Mouse (Mus musculus) cerebellum, postnatal 25 days (tissue): ENCODE measurements around the gene Slc6a6.

Source experiments
- DNase-seq, 2 experiments: peaks; one replicate each; pipeline ENCODE4 v3.0.0; 2021; ENCODE audit warnings: mixed read lengths in 2 of 2

The Slc6a6 gene

DNA sequence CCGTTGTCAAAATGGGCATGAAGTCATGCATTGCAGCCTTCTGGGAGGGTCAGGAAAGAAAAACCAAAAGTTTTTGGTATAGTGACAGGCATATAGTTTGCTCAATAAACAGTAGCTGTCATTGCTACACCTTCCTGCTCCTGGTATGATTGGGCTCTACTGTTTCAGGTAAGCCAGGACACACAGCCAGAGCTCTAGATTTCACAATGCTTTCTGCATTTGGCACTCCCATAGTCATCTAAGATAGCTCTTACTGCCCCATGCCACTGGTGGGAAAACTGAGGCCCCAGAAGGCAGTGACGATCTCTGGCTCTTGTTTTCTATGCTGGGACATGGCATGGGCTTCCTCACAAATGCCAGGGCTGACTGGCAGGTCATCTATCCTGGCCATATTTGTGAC is 19.6 kb downstream of the Slc6a6 start:
- no peak for DNase-seq

DNA sequence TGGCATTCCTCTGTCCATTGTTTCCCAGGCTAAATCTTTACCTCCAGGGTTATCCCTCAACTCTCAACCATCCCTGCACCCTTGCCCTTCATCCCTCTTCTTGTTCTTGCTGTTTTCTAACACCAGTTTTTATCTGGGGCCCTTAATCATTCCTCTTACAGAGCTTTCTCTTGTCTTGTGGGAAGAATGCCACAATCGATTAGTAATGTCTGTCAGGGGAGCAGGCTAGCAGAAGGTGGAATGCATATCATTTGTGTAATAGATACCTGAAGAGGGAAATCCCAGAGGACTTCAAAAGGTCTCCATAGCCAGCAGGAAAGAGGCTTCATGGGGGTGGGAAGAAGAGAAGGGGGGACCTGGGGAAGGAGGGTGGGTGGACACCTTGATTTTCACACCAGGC is 20.6 kb downstream of the Slc6a6 start:
- DNase-seq, result no peak

GRCm38 (mm10) chr6:91705651-91706050 is 21.8 kb downstream of the Slc6a6 start:
- DNase-seq, result no peak

DNA sequence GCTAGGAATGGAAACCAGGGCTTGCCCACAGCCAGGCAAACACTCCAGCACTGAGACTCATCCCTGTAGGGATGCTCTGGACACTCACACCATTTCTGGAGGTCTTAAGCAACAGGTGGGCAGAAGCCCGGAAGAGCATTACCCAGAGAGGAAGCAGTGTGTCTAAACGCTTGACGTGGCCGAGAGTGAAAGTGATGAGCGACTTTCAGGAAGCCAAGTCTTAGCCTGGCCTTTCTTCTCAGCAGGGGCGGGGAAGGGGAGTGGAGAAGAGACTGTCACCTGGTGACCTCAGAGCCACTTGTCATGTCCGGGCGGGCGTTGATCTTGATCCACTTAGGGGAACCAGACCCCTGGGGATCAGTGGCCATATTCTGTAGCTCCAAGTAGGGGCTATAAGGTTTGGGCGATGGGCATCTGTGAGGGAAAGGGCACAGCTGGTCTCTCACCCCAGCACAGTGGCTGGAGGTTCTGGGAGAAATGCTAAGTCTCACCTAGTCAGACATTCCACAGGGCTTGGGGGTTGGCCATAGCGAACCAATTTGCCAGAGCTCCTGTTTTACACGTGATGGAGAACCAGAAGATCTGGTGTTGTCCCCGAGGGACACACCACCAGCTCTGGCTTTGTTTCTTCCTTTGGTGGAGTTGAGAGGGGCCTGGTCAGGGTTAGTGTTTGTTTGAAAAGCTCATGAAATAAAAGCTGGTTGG is 22.4 kb downstream of the Slc6a6 start:
- no peak for DNase-seq

DNA sequence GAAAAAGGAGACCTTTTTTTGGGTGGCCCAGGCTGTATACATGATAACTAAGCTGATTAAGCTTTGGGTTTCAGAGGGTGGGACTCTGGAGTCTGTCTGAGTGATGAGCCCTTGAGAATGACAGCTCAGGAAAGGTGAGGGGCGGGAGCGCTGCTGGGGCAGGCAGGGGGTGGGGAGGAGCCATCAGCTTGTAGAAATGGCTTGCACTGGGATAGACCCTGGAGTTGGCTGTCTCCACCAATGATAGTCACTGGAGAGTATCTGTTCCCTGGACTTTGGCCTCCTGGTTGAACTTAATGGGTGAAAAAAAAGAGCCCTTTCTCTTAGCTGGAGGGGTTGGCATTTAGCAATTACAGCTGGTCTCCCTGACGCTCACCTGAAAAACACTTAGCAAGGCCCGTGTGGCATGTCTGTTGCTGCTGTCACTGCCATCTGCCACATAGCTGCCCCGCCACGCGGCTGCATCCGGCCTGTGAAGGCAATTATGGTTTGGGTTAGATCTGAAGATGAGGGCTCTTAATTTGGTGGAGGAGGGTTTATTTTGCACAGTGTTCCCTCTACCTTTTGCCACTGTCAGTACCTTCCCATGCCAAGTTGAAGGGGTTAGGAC is 23.5 kb downstream of the Slc6a6 start:
- peak; percentile 69 to 76 for DNase-seq

- DNase-seq, result peak; percentile 47 to 51
Measured at GRCm38 (mm10) chr6:91707886-91708564, 24.2 kb downstream of the Slc6a6 start.

DNA sequence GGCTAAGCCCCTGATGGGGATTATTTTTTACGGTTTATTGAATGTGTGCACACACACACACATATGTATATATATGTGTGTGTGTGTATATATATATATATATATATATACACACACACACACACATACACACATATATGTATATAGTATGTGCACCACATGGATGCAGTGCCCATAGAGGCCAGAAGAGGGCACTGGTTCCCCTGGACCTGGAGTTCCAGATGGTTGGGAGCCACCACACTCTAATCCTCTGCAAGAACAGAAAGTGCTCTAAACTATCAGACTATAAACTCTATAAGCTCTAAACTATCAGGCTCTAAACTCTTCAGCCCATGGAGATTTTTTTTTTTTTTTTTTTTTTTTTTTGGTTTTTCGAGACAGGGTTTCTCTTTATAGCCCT is 25.1 kb downstream of the Slc6a6 start:
- DNase-seq, result no peak

GRCm38 (mm10) chr6:91710345-91710930 is 26.6 kb downstream of the Slc6a6 start:
- no peak for DNase-seq

GRCm38 (mm10) chr6:91712097-91712854 is 28.4 kb downstream of the Slc6a6 start:
- no peak for DNase-seq

DNA sequence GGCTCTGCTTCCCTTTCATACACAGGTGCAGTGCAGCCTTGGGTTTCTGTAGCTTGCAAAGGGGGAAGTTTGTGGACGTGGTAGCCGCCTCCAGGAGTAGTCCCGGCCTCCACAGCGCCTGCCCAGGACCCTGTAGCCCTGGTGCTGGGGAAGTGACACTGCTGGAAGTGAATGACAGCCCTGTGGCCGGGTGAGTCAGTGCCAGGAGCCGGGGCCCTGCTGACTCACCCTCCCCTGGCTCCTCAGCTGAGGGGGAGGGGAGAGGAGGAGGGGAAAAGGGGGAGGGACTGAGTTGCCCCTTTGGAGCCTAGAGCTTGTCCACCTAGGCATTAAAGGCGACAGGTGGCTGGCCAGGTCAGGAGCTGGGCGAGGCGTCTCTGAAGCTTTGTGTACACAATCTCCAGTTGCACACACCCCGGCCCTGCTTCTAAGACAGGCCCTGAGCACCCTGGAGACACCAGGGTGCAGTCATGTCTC is 29.0 kb downstream of the Slc6a6 start:
- no peak for DNase-seq

- no peak for DNase-seq
Measured at GRCm38 (mm10) chr6:91713370-91713896, 29.6 kb downstream of the Slc6a6 start.

DNA sequence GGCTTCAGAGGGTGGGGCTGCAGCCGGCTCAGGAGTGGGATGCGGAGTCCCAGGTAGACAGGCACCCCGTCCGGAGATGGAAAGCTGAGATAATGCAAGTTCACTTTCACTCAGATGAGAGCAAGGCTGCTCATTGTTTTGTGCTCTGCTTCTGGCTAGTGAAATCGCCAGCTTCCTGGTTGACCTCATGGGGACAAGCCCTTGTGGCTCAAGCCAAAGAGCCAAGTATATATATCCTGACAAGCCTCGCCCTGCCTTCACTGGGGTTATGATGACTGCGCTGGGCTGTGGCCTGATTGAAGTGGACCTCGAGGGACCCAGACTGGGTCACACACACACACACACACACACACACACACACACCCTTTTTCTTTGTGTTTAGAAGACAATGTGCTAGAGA is 31.2 kb downstream of the Slc6a6 start:
- no peak for DNase-seq

DNA sequence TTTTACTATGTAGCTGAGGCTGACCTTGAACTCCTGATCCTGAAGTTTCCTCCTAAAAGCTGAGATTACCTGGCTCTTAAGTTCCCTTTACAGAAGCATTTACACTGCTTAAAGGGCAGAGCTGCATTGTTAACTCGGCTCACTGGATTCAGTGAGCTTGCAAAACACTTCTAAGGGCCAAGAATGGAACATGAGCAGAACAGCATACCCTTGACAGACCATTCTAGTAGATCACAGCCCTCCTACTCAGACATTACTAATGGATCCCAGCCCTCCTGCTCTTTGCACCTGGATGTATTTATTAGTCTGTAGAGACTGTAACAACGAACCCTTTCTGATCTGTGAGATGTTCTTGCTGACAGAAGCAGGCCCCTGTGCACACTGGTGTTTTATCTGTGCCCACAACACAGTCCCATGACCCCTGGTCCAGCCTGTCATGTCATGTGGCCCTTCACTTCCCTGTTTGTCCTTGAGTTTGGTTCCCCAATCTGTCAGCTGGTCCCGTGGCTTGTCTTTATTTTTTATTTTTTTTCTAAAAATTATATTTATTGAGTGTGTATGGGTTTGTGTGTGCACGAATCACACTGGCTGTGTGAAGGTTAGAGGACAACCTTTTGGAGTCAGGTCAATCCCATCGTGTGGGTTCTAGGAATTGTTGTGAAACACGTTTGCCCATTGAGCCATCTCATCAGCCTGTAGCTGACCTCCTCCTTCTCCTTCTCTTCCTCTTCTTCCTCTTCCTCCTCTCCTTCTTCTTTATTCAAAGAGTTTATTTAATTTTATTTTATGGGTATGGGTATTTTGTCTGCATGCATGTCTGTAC is 32.3 kb downstream of the Slc6a6 start:
- DNase-seq, result no peak

- DNase-seq, result no peak
Measured at GRCm38 (mm10) chr6:91718067-91718466, 34.2 kb downstream of the Slc6a6 start.

GRCm38 (mm10) chr6:91718603-91719002 is 34.8 kb downstream of the Slc6a6 start:
- DNase-seq, result no peak

DNA sequence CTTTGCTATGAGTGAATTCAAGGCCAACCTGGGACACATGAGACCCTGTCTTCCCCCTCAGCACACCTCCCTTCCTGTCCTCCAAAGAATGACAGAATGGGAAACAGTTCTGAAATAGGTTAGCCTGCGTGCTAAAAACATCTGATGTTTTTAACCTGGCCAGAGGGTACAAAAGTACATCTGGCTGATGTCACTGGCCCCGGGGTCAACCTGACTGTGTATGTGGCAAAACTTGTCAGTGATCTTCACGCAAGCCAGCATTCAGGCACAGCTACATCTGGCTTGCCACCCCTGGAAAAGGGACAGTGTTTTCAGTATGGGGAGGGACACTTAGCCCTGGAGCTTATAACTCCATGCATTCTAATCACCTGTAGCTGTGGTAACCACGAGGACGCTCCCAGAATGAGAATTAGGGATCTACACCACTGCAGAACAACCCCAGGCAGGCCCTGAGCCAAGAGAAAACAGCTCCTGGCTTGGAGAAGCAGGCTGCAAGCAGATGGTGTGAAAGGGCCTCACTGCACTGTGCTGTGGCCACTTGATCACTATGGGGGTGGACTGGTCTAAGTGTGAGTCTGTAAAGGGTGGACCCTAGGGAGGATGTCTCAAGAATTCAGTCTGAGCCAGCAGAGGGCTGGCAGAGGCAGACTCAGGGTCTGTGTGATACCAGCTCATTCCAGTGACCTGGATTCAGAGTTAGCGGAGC is 35.3 kb downstream of the Slc6a6 start:
- peak; percentile 65 to 72 for DNase-seq

- no peak for DNase-seq
Measured at GRCm38 (mm10) chr6:91719865-91720533, 36.1 kb downstream of the Slc6a6 start.

DNA sequence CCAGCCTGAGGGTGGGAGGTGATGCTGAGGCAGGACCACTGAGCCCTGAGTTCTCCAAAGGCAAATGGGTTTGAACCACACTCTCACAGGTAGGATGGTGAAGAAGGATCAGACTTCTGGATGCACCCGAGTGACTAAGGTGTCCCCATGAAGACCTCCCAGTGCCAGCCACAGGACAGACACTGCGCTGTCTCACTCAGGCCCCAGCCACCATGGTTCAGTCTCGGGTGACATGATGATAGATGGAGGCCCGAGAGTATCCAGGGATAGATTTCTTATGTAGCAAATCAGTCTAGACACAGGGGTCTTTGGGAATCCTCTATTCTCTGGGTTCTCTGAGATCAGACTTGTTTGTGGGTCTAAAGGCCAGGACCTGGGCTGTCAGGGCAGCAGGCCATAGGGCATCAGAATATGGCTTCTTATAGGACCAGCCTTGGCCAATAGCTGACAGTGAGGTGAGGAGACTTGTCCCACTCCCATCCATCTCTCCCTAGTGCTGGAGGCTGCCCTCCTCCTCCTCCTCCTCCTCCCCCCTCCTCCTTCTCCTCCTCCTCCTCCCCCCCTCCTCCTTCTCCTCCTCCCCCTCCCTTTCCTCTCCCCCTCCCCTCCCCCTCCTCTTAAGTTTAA is 36.8 kb downstream of the Slc6a6 start:
- no peak for DNase-seq

DNA sequence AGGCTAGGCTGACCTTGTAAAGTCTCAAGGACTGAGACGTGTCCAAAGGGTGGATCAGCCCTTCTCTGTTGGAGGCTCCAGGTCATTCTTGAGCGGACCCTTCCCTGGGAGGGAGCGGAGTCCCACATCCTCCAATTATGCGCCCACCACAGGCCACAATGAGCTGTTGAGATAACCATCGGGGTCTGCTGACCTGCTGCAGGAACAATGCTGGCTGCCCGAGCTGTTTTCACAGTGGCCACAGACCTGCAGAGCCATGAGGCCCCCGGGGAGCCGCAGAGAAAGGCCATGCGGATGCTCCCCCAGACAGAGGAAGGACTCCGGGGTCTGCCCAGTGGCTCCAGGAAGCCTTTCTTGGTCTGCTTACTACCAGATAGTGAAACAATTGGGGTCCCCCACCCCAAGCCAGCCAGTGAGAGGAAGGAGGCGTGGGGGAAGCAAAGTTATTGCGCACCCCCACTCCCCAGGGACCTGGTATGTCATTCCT is 37.4 kb downstream of the Slc6a6 start:
- no peak for DNase-seq

- peak in 1 of 2 experiments; percentile 40 for DNase-seq
Measured at GRCm38 (mm10) chr6:91727361-91727760, 43.5 kb downstream of the Slc6a6 start.
